Comparison of ENCODE assay signal across 9 mouse cellular contexts in genomic region chr9:44904964-44905363, GRCm38 (mm10). TPM values are rescaled to one million over a fixed set of nuclear protein-coding genes. Genes with fewer than 3 reads are reported as not detected.
A peak's percentile ranks its signal among the peaks of the same experiment; 100 is the strongest.
DNase-seq lines count a peak whose midpoint lies in the region; ATAC-seq and TF ChIP-seq lines count a peak whose summit lies in the region.
"Had no signal": no experiment of that assay in that cellular context is flagged by ENCODE, and none has a peak within 500 bp of the region (broad histone marks: within the 10 kb centered on the region; RNA-seq: fewer than 3 reads in every experiment).

No protein-coding gene starts in this region.

- intact Hi-C loops in left cerebral cortex, postnatal 10 days (cut with DNase I), result no loop called here

- H3K4me1 ChIP-seq in cortical plate, adult 2 months (ENCODE audit: control insufficient read depth, insufficient read depth, low read length), result peaks cover 17% of the 10 kb centered on the region
- H3K4me1 ChIP-seq in heart, embryonic 14.5 days (ENCODE audit: control insufficient read depth in 2 of 2, insufficient read depth in 2 of 2, low read length in 2 of 2), result peaks cover 7 to 23% of the 10 kb centered on the region in 2 experiments
- H3K4me1 ChIP-seq in stomach, embryonic 16.5 days (ENCODE audit: control insufficient read depth, insufficient read depth, low read length), result 0 out of 2 replicates have a peak, but pooled peaks cover 4% of the 10 kb centered on the region
- H3K4me1 ChIP-seq in neural tube, embryonic 15.5 days, result no peaks in the 10 kb centered on the region

- H3K4me2 ChIP-seq in heart, embryonic 14.5 days (ENCODE audit: low read length), result no peak overlapping the region
- H3K4me2 ChIP-seq in stomach, embryonic 16.5 days (ENCODE audit: low read depth, low read length), result no peak overlapping the region
- H3K4me2 ChIP-seq in neural tube, embryonic 15.5 days, result no peak overlapping the region

- ATAC-seq in heart, embryonic 14.5 days (ENCODE audit: insufficient number of reproducible peaks, insufficient read depth, low FRiP score, low read depth), result peak; percentile 65; the same call in 1 of the 2 replicates
- ATAC-seq in stomach, embryonic 16.5 days (ENCODE audit: insufficient read depth, low FRiP score), result no peak
- ATAC-seq in neural tube, embryonic 15.5 days (ENCODE audit: low FRiP score), result no peak

- no peaks in the 10 kb centered on the region for H3K27me3 ChIP-seq in heart, embryonic 14.5 days (ENCODE audit: control insufficient read depth, insufficient read depth, low read length)
- no peaks in the 10 kb centered on the region for H3K27me3 ChIP-seq in stomach, embryonic 16.5 days (ENCODE audit: control insufficient read depth, insufficient read depth, low read length)
- H3K27me3 ChIP-seq in neural tube, embryonic 15.5 days (replicated peaks), result no peaks in the 10 kb centered on the region

- 41% methylated on average over 5 of the region's 5 CpGs for WGBS in heart, embryonic 14.5 days
- 51% methylated on average over 5 of the region's 5 CpGs for WGBS in stomach, embryonic 16.5 days
- WGBS in neural tube, embryonic 15.5 days, result 57% methylated on average over 5 of the region's 5 CpGs

- H3K36me3 ChIP-seq in heart, embryonic 14.5 days (ENCODE audit: control insufficient read depth, insufficient read depth, low read length), result 0 out of 2 replicates have a peak, but pooled peaks cover 3% of the 10 kb centered on the region
- no peaks in the 10 kb centered on the region for H3K36me3 ChIP-seq in stomach, embryonic 16.5 days (ENCODE audit: control insufficient read depth, insufficient read depth, low read length)
- H3K36me3 ChIP-seq in neural tube, embryonic 15.5 days, result no peaks in the 10 kb centered on the region

- no peaks in the 10 kb centered on the region for H3K9me3 ChIP-seq in heart, embryonic 14.5 days (ENCODE audit: control insufficient read depth, low read length)
- H3K9me3 ChIP-seq in stomach, embryonic 16.5 days (replicated peaks; ENCODE audit: control insufficient read depth, low read length), result no peaks in the 10 kb centered on the region
- no peaks in the 10 kb centered on the region for H3K9me3 ChIP-seq in neural tube, embryonic 15.5 days (replicated peaks)

- no peak for TF ChIP-seq POLR2A in cortical plate, adult 2 months (IDR thresholded peaks at IDR 0.05; ENCODE audit: extremely low read depth, insufficient read depth, low read length)

- TF ChIP-seq CTCF in cortical plate, adult 2 months (IDR thresholded peaks at IDR 0.05; ENCODE audit: extremely low read depth, insufficient read depth, low read length), result no peak

- H3K27ac ChIP-seq in cortical plate, adult 2 months (ENCODE audit: insufficient read depth, low read length), result peak overlapping the region; percentile 53; the same call in 1 of the 2 replicates
- peak overlapping the region; percentile 65 to 83 for H3K27ac ChIP-seq in heart, embryonic 14.5 days (replicated peaks in 1 of 2; ENCODE audit: control insufficient read depth in 1 of 2, insufficient read depth in 1 of 2, low read depth in 2 of 2, low read length in 2 of 2)
- no peak overlapping the region for H3K27ac ChIP-seq in stomach, embryonic 16.5 days (ENCODE audit: low read length)
- H3K27ac ChIP-seq in neural tube, embryonic 15.5 days (replicated peaks), result no peak overlapping the region
- H3K27ac ChIP-seq: kidney, postnatal 0 days had no signal

- DNase-seq in 3134 (ENCODE audit: extremely low read depth, insufficient read length, low spot score) (peak; percentile 84), NIH3T3 (ENCODE audit: low read depth) (peak; percentile 91)
- DNase-seq in left cerebral cortex, postnatal 10 days (ENCODE audit: extremely low spot score in 1 of 2, low spot score in 2 of 2), result peak; percentile 46 to 70
- DNase-seq in B cell, adult 2 months, result no peak

- H3K9ac ChIP-seq in heart, embryonic 14.5 days (ENCODE audit: low read length), result peak overlapping the region; percentile 18; the same call in 1 of the 2 replicates
- peak overlapping the region; percentile 12; the same call in 1 of the 2 replicates for H3K9ac ChIP-seq in stomach, embryonic 16.5 days (ENCODE audit: low read length)
- no peak overlapping the region for H3K9ac ChIP-seq in neural tube, embryonic 15.5 days (replicated peaks)

- no peak overlapping the region for H3K4me3 ChIP-seq in cortical plate, adult 2 months (ENCODE audit: insufficient read depth, low read length)
- H3K4me3 ChIP-seq in heart, embryonic 14.5 days (ENCODE audit: control insufficient read depth in 1 of 2, insufficient read depth in 1 of 2, low read depth in 1 of 2, low read length in 2 of 2), result no peak overlapping the region
- H3K4me3 ChIP-seq in stomach, embryonic 16.5 days (replicated peaks; ENCODE audit: low read length), result no peak overlapping the region
- no peak overlapping the region for H3K4me3 ChIP-seq in neural tube, embryonic 15.5 days (replicated peaks)

RNA-seq across cellular contexts. Expression of gene Atp5l, which starts 15.6 kb away (rescaled TPM):
- polyA plus RNA-seq in cortical plate, adult 2 months (2012; rRNA removed), result 755 and 827 TPM in 2 replicates
- polyA plus RNA-seq in heart, embryonic 14.5 days (2014; fragmentation: Nextera tagmentation; extraction: Ambion mirVana), result 1,362 and 1,405 TPM in 2 replicates
- total RNA-seq in left cerebral cortex, postnatal 10 days (2021), result 100 to 1,000 TPM; 377 to 378 TPM
- 660 and 783 TPM in 2 replicates for polyA plus RNA-seq in stomach, embryonic 16.5 days (2015; fragmentation: Nextera tagmentation; extraction: Ambion mirVana)
- 830 and 890 TPM in 2 replicates for polyA plus RNA-seq in neural tube, embryonic 15.5 days (2015; fragmentation: Nextera tagmentation; extraction: Ambion mirVana)

RNA-seq across cellular contexts. Expression of gene Kmt2a, which starts 23.9 kb away (rescaled TPM):
- 28.3 and 28.6 TPM in 2 replicates for polyA plus RNA-seq in cortical plate, adult 2 months (2012; rRNA removed)
- polyA plus RNA-seq in heart, embryonic 14.5 days (2014; fragmentation: Nextera tagmentation; extraction: Ambion mirVana), result 9.6 and 10.4 TPM in 2 replicates
- 10 to 100 TPM; 43.2 to 49.7 TPM for total RNA-seq in left cerebral cortex, postnatal 10 days (2021)
- polyA plus RNA-seq in stomach, embryonic 16.5 days (2015; fragmentation: Nextera tagmentation; extraction: Ambion mirVana), result 7.1 and 8.8 TPM in 2 replicates
- polyA plus RNA-seq in neural tube, embryonic 15.5 days (2015; fragmentation: Nextera tagmentation; extraction: Ambion mirVana), result 20.3 and 23.3 TPM in 2 replicates

Comparison
In these comparisons a context has a peak if more than half of its experiments do, and no peak if none do; other contexts are left out.
1. DNase-seq: peak in 3134 (single experiment), NIH3T3 (single experiment) and left cerebral cortex, postnatal 10 days (2 of 2); none in B cell, adult 2 months (0 of 2).
2. H3K27ac ChIP-seq: peak in cortical plate, adult 2 months (single experiment) and heart, embryonic 14.5 days (2 of 2); none in stomach, embryonic 16.5 days (single experiment) and neural tube, embryonic 15.5 days (single experiment).